Mouse (Mus musculus): ENCODE data around the gene Smg8.
"Not testable (repeated sequence)": the region's sequence is repeated elsewhere in the genome, so short reads cannot be mapped to it uniquely, and the experiment has no call there.

The Smg8 gene

DNA sequence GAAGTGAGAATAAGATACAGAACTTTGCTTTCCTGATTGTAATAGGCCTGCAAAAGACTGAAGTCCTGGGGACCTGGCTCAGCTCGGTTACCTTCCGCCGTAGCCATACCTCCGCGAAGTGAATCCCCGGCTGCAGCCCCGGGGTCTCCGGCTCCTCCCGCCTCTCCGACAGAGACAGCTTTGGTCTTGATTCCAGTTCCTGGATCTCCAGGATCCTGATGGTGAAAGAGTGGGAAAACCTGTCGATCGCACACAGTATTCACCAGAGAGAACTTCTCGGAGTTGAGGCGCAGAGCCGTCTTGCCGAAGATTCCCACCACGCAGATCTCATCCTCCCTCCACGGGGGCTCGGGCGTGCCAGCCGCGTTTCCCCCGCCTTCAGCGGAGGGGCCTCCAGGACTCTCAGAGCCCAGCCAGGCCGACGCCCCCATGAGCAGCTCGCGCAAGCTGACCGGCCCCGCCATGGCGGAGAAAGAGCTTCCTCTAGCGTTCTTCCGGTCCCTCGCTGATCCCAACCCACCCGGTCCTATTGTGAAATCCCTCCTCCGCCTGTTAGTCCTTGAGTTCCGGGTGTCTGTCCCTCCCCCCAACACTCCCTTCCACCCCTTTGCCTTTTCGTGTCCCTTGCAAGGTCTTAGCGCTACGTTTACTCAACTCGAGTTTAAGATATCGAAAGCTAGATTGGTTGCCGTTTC lies at the start of gene Smg8:
Gene Smg8 (minus strand): TSS at position 485 of the 695 bp plus-strand sequence.
- peak; percentile 88 for DNase-seq (ENCODE audit: low read depth, low spot score)

DNA sequence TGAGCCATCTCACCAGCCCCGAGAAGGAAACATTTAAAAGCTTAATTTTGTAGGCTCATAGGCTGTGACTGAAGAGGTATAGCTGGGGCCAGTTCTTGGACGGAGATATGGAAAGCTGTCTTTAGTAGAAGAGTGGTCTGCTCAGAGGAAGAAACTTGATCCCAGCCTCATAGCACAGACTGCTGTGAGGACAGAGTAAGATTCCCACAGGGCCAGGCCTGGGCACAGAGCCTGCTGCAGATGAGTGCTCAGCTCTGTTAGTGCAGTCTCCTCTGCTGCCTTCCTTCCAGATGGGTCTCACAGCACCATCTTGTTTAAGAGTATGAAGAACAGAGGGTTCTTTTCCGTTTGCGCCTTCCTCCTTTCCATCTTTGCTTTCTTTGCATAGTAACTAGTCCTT lies 49.7 kb upstream of the Smg8 start:
- DNase-seq (ENCODE audit: low read depth, low spot score), result no peak

DNA sequence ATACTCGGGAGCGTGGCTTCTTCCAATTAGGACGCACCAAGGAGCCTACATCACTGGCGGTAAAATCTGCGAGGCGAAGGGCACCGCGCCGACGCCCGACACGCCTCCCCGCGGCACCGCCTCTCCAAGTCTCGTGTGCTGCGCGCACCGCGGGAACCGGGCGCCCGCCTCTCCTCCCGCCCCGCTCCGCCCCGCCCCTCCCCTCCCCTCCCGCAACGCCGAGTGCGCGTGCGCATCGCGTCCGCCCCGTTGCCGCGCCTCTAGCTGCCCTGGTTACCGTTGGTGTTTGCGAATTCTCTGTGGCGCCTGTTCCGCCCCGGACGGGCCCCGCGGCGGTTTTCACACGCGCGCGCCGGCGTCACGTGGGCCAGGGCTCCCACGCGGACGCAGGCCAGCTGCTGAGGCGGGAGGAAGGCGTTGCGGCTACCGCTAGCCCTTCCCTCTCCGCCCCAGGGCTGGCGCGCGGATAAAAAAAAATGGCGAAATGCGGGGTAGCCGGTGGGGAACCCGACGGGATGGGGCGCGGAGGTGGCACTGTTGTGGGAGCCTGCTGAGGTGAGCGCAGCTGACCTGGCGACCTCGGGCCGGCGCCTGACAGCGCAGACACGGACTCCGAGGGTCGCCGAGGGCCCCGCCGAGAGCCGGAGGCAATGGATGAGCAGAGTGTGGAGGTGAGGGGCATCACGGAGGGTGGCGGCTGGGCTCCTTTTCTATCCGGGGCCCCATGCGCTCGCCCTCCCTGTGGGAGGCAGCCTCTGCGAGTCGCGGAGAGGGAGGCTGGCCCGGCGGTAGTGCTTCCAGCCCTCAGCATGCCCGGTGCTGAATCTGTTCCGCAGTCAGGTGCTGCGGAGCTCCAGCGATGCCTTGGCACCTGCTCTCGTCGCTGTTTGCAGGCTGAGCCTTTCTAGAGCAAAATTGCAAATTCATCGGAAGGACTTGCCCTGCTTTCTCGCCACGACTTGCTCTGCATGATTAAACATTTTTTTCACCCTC lies 40.5 kb upstream of the Smg8 start, which contains the start of gene Trim37:
Gene Trim37 (plus strand): TSS at position 254 of the 993 bp plus-strand sequence.
- peak; percentile 82 for DNase-seq (ENCODE audit: low read depth, low spot score)

DNA sequence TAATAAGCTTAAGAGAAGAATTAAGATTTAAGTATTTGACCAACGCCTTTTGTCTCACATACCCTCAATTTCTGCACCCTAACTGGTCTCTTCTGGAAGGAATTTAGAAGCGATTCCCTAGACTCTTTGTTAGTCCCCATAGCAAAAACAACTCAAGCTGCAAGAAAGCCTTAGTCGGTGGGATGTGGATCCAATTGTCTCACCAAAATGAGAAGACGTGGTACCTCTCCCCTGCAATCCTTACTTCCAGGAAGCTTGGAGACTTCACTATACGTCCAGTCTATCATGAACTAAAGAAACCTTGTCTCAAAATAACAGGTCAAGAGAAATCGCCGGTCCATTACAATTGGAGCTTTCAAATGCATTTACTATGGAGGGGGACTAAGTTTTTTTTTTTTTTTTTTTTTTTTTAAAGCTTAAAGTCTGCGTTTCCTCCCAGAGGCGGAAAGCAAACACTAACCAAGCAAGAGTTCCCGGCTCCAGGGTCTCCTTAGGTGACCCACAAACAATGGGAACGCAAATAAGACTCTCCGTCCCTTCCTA lies 39.8 kb upstream of the Smg8 start:
- no peak for DNase-seq (ENCODE audit: low read depth, low spot score)

DNA sequence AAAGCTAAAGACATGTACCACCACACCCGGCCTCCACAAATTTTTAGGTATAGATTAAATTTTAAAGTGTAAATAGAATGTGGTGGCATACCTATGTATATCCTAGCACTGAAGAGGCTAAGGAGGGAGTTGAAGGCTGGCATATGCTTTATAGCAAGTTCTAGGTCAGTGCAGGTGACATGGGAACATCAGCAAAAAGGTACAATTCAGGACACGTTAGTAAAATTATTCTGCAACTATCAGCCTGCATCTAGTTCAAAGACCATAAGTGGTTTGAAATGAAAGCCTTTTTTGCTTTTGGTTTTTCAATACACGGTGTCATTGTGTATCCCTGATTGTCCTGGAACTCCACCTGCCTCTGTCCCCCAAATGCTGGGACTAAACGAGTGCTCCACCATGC lies 39.0 kb upstream of the Smg8 start:
- DNase-seq (ENCODE audit: low read depth, low spot score), result no peak

DNA sequence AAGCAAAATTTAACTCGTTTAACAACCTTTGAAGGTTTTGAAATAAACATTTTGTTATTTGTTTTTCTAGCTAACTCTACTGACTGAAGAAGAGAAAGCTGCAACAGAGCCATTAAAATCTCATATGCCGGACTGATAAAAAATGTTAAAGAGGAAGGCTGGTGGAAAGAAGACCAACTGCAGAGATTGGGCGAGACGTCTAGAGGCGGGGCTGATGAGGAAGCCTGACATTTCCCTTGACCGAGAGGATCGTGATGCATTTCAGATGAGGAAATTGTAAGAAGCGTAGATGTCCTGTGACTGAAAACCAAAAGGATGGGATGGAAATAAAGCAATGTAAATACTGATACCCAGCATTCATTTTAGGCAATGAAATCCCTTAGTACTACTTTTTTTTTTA lies 35.3 kb upstream of the Smg8 start:
- DNase-seq (ENCODE audit: low read depth, low spot score), result no peak

DNA sequence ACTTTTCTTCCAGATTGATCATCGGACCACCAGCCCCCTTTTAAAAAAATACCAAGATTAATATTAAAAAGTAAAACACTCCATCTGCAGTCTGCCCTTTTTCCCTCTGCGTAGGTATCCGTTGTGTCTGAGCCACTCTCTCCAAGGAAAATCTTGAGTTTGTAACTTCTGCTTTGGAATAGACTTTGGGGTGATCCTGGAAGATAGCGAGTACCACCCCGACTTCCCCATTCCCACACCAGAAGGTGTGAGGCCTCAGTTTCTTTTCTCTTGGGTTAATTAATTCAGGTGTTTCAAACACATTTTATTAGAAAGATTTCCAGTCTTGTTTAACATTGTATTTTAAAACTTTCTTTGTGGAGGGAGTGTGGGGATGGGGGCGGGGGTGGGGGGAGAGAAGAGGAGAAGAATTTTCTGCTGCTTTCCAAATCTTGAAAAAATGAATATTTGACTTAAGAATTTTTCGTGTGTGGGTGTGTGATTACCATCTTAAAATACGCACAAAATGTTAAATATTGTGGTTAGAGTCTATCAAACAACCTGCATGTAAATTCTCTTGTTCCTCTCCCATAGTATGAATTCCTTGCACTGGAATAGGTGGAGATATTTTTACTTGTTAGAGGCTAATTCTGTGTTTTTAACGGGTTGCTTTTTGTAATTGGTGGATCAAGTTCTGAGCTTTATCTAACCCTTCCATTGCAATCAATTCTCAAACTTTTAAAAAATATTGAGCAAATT lies 23.8 kb upstream of the Smg8 start:
- DNase-seq (ENCODE audit: low read depth, low spot score), result no peak

DNA sequence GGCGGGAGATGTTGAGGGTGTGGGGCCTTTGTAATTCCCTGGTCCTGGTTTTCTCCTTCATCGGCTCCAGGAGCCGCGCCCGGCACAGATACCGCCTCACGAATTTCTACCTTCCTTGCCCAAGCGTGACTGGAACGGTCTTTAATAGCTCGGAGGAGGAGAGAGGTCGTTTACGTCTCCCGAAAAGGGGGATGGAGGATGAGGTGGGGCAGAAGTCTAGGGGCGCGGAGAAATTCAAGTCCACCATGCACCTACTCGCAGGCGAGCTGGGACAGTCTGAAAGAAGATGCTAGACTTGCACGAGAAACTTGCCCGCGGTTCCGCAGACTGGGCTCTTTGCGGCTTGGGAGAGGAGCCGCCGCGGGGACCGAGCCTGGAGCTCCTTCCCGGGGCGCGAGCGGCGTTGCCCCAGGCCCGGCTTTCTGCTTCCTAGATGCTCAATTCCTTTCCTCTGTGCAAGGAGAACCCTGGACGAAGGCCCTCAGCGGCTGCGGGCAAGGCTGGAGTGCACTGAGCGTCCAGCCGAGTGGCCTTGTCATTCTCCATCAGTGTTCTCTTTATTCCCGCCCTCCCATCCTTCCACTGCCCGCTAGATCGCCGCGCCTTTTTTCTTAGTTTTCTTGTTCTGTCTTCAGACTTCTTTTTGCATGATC lies 23.1 kb upstream of the Smg8 start:
- no peak for DNase-seq (ENCODE audit: low read depth, low spot score)

DNA sequence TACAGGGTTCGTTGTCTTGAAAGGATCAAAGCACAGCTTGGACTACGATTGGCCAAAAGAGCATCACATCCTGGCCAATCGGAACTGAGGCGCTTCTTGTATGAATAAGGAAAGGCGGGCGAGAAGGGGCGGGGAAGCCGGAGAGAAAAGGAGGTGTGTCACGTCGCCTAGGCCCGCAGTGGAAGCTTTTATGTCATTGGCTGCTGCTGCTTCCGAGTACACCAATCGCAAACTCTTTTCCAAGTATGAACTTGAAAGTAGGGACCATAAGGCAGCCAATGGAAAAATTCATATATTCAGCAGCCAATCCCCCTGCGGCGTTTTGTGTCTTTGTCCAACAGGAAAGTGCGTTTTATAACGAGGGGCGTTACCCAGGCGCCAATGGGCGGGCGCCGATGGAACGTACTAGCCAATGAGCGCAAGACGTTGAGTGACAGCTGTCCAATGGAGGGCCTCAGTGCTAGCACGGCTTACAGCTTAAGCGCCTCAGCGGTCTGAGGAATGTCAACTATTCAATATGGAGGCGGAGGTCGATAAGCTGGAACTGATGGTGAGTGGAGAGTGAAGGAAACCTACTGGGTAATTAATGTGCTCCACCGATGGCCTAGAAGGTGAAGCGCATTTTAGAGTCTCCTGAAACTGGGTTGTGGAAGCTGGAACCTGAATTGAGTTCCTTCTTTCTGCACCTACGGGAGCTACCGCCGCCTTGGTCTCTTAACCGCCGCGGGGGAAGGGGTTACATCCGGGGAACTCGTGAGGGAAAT lies 22.4 kb upstream of the Smg8 start, which contains the start of gene Ska2:
Gene Ska2 (plus strand): TSS at position 480 of the 764 bp plus-strand sequence.
- peak; percentile 100 for DNase-seq (ENCODE audit: low read depth, low spot score)

DNA sequence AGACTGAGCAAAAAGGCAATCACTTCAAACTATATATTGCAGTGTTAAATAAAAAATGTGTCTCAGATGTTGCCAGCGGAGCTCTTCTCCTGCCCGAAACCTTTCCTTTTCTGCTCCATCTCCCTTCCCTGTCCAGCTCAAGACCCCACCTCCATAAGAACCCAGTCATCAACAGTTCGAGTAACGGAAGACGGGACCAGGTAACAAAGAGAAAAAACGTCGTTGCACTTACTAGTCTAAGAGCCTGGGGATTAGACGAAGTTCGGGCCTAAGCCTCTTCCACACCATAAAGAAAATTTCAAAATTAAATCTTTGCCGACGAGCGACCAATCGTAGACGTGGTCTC lies 21.8 kb upstream of the Smg8 start, which contains the start of gene Prr11:
Gene Prr11 (minus strand): TSS at position 300 of the 346 bp plus-strand sequence.
- no peak for DNase-seq (ENCODE audit: low read depth, low spot score)

DNA sequence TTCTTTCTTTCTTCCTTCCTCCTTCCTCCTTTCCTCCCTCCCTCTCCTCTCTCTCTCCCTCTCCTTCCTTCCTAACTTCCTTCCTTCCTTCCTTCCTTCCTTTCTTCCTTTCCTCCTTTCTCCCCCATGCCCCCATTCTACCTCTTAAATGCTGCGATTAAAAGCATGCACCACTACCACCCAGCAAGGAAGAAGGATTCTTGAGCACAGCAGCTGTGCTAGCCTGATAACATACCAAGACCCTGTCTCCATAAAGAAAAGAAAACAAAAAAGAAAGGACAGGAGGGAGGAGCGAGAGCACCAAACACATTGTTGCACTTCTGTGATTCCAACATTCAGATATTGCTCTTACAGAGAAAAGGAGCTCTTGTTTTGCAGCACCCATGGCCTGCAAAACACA lies 568 bp upstream of the Smg8 start:
- DNase-seq (ENCODE audit: low read depth, low spot score), result no peak

DNA sequence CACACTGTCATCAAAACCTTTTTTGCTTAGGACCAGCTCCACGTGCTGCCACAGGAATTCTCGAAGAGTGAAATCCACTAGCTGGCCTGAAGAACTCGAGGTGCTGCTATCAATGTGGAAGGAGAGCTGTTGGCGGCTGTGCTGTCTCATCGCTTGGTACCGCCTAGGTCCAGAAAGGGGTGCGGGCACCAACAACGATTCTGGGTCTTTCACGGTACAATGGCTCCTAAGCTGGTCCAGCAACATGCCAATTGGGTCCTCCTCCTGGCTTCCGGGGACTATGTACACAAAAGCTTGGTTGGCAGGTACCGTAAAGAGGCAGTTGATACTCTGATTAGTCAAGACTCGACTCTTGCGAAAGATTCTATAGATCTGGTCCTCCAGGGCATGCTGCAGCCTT lies 1.1 kb downstream of the Smg8 start:
- no peak for DNase-seq (ENCODE audit: low read depth, low spot score)

DNA sequence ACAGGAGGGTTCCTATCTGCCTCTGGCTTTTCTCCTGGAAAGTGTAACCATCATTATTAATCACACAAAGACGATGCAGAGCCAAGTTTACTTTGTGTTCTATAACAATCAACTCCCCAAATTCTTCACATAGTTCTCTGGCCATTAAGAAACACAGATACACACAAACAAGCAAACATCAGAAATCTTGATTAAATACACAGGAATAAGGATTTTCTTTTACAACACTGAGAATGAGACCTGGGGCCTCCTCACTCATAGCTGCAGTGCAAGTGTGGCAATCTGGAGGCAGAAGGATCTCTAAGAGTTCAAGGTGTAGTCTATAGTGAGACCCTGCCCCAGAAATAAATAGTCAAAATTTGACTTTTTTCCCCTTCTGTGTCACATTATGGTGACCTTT lies 2.9 kb downstream of the Smg8 start:
- no peak for DNase-seq (ENCODE audit: low read depth, low spot score)

DNA sequence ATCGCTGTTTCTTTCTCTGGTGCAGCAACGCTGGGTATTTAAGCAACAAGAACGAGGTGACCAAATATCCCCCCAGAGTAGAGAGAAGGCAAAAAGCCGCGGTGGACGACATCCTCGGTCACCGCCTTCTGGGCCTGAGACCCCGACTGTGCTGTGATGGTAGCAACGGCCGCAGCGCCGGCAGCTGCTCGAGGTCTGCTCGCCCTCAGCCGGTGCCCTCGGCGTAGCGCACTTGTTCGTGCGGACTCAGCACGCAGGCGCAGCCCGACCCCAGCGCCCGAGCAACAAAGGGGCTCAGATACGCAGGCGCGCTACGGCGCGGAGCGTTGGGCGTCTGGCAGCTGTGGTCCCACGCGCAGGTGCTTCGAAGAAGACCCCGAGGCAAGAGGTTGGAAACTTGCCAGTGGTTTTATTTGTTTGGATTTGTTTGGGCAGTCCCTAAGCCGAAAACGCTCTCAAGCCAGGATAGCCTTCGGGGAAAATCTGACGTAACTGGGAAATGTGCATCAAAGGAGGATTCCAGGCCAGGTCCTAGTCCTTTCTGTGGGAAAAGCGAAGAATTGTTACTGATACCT lies 12.6 kb downstream of the Smg8 start, which contains the start of gene Gdpd1:
Gene Gdpd1 (minus strand): TSS at position 197 of the 575 bp plus-strand sequence.
- peak; percentile 88 for DNase-seq (ENCODE audit: low read depth, low spot score)

DNA sequence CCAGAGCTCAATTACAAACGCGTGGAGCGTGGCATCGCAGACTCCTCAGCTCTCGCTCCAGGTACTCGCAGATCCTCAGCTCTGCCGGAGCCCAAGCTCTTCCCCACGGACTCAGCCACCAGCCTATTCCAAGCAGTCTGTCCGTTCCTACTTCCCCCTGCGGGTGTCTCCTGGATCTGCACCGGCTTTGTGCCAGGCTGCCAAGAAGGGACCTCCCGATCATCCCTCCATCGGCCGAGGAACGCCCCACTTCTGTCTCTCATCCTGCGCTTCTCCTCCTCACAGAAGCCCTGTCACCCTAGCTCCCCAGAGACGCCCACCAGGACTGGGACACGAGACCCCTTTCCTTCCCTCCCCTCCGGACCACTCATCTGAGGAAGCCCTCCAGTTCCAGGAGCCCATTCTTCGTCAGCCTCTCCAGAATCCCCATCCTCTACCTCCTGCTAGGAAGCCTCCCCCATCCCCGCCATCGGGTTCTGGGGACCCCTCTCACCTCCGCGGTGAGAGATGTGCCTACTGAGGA lies 13.2 kb downstream of the Smg8 start:
- DNase-seq (ENCODE audit: low read depth, low spot score), result peak; percentile 68

DNA sequence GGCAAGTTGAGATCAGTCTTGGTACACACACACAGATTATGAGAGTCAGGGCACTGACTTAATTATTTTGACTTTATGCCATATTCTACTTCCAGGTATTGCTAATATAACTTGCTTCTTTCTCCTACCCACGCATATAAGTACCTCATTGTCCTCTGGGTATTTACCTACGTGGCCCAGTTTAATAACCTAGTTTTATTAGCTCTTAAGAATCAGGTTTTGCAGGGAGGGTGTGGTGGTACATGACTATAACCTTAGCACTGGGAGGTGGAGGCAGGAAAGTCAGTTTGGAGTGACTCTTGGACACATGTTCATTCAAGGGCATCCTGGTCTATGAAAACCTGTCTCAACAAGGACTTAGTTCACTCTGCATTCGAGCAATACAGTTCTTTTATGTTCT lies 24.5 kb downstream of the Smg8 start:
- no peak for DNase-seq (ENCODE audit: low read depth, low spot score)

DNA sequence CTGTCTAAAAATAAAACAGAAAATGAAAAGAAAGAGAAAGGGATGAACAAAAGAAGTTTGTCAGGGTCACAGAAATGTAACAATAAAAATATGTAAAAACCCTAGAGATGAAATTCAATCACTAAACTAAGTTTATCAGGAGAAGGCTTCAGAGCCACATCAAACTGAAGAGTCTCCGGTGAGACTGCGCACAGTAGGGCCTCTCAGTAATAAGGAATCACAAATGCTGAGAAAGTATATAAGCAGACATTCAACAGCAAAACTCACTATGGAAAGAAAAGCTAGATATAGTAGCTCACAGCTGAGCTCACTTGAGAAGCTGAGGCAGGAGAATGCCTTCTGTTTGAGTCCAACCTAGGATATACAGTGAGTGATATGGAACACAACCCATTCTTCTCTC lies 26.2 kb downstream of the Smg8 start:
- no peak for DNase-seq (ENCODE audit: low read depth, low spot score)

DNA sequence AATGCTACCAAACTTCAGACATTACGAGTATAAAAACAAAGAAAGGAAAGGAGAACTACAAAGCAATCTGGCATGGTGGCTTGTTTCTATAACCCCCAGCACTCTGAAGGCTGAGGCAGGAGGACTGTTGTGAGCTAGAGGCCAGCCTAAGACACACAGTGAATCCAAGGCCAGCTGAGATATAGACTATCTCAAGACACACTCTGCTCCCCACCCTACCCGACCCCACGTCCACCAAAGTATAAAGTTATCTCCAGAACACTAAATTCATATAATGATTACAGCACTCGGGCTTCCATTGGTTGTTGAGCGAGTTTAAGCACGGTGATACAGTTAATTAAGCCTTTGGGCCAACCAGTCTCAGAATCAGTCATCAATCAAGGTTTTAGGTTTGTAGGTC lies 30.3 kb downstream of the Smg8 start:
- no peak for DNase-seq (ENCODE audit: low read depth, low spot score)

DNA sequence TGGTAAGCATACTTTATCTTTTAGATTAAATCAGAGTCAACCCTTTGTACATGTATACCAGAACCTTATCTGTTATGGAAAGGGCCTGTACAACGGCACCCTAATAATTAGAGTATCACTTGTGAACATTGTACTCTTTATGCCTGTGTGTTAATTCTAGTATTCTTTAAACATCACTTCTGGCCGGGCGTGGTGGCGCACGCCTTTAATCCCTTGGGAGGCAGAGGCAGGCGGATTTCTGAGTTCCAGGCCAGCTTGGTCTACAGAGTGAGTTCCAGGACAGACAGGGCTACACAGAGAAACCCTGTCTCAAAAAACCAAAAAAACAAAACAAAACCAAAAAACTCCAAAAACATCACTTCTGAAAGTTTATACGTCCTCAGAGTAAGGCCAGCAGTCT lies 37.7 kb downstream of the Smg8 start:
- not testable (repeated sequence) for DNase-seq (ENCODE audit: low read depth, low spot score)

DNA sequence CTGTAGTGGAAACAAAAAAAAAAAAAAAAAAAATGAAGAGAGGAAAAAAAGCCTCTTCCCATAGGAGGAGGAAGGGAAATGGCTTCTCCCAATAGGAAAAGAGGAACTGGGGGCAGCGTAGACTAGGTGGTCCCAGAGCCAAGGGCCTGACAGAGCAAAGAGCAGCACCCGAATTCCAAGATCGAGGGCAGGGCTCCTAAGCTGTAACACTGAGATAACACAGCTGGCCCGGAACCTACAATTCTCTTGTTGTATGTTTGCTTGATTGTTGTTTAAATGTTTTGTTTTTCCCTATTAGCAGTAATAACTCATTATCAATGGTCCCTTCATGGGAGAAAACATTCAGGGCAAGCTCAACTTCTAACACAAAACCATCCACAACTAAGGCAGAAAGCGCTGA lies 39.6 kb downstream of the Smg8 start:
- no peak for DNase-seq (ENCODE audit: low read depth, low spot score)

Measured in telencephalon, adult 2 months (tissue).